Mouse (Mus musculus) ovary, adult 2 months (tissue): ENCODE measurements around the gene 4930578G10Rik. TPM values are rescaled to one million over a fixed set of nuclear protein-coding genes. Genes with fewer than 3 reads are reported as not detected.

ENCODE experiments used
- polyA plus RNA-seq: library from polyadenylated mRNA; depleted of rRNA; stranded (reverse); fragments of >200 nt; gene quantifications from 2 replicates; pipeline ENCODE4 v1.2.3, GENCODE M21; 2012; rRNA removed

Gene 4930578G10Rik
- not detected in 2 replicates for polyA plus RNA-seq

GRCm38 (mm10) chr4:42735245-42735644 lies at the start of gene 4930578G10Rik:
TSS of gene 4930578G10Rik (plus strand) at chr4:42735545.

GRCm38 (mm10) chr4:42756477-42756876 lies 21.1 kb downstream of the 4930578G10Rik start, which contains the start of gene Ccl19:
TSS of gene Ccl19 (minus strand) at chr4:42756577.

DNA sequence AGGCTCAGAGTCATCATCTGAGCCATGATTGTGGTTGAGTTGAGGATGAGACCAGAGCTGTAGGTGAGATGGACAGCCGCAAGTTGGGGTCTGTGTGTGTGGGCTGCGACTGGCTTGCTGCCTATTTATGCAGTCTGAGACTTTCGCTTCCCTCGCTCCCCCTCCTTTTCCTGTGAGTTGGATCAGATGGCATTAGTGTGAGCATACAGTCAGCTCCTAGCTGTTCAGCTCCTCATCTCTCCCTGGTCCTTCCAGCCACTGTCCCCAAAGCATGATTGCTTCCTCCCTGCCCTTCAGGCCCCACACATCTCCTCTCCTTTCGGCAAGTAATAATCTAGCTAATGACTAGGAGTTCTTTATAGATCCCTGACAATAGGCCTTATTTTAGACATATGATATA lies 38.5 kb downstream of the 4930578G10Rik start, which contains the start of gene Ccl21a:
Ccl21a (minus strand) TSS at position 101 of the 400 bp plus-strand sequence.

DNA sequence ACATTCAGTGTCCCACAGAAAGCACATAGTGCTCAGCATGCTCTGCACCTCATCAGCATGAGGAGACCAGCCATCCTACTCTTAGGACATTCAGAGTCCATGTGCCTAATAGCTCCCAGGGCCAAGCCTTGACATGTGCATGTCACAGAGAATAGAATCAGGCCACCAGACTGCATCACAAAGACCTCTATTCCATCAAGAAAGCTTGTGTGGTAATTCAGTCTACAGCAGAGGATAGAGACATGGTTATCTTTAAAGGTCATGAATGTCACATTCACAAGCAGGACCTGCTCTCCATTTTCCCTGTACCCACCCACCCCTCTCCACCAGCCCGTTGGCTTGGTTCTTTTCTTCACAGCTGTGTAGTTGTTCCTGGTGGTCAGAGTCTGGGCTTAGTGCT lies 118.4 kb downstream of the 4930578G10Rik start, which contains the start of gene Fam205a1:
Fam205a1 (minus strand) TSS at position 101 of the 400 bp plus-strand sequence.

GRCm38 (mm10) chr4:42856671-42857070 lies 121.3 kb downstream of the 4930578G10Rik start, which contains the start of gene Gm12394:
TSS of gene Gm12394 (minus strand) at chr4:42856771.

DNA sequence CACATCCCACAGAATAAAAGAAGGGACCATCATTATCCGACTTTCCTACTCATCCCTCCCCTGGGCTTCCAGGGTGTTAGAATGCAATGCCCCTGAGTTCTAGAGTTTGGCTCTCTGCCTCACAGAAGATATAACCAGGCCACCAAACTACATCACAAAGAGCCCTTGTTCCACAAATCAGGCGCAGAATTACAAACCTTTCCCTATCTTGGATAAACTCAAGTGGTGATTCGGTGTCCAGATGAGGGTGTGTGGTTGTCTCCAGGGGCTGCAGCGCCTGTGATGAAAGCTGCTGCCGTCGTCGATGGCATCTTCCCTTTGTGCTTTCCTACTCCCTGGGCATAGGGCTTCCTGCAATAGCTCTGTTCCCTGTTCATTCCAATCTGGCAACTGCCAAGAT lies 138.8 kb downstream of the 4930578G10Rik start, which contains the start of gene Fam205c:
Fam205c (minus strand) TSS at position 101 of the 400 bp plus-strand sequence.

Other genes with a start within 250 kb of the 4930578G10Rik start
- gene Fam205a2, start 207.4 kb upstream of the 4930578G10Rik start, polyA plus RNA-seq: not detected in 2 replicates
- not detected in 2 replicates for gene Gm10591, start 123.3 kb upstream of the 4930578G10Rik start, polyA plus RNA-seq
- 1.9 TPM in 2 replicates for gene Gm2564, start 105.8 kb upstream of the 4930578G10Rik start, polyA plus RNA-seq
- not detected in 2 replicates for gene Ccl27b, start 80.3 kb upstream of the 4930578G10Rik start, polyA plus RNA-seq
- gene Il11ra2, start 73.7 kb upstream of the 4930578G10Rik start, polyA plus RNA-seq: 0.64 and 0.77 TPM in 2 replicates
- gene Ccl19, start 21.0 kb downstream of the 4930578G10Rik start, polyA plus RNA-seq: 3.7 and 5.9 TPM in 2 replicates
- 130 and 161 TPM in 2 replicates for gene Ccl21a, start 38.4 kb downstream of the 4930578G10Rik start, polyA plus RNA-seq
- not detected in 2 replicates for gene Fam205a1, start 118.3 kb downstream of the 4930578G10Rik start, polyA plus RNA-seq
- not detected in 2 replicates for gene Gm12394, start 121.2 kb downstream of the 4930578G10Rik start, polyA plus RNA-seq
- gene Fam205c, start 138.7 kb downstream of the 4930578G10Rik start, polyA plus RNA-seq: not detected in 2 replicates
- 3.9 and 6.2 TPM in 2 replicates for gene Phf24, start 181.1 kb downstream of the 4930578G10Rik start, polyA plus RNA-seq
- gene Dnajb5, start 214.3 kb downstream of the 4930578G10Rik start, polyA plus RNA-seq: 8.6 and 8.7 TPM in 2 replicates
- gene 1700022I11Rik, start 234.1 kb downstream of the 4930578G10Rik start, polyA plus RNA-seq: not detected in 2 replicates